Mouse (Mus musculus): Measurements from ENCODE around the gene Hdgfl3.
"Not testable (repeated sequence)": the region's sequence is repeated elsewhere in the genome, so short reads cannot be mapped to it uniquely, and the experiment has no call there.

The Hdgfl3 gene

DNA sequence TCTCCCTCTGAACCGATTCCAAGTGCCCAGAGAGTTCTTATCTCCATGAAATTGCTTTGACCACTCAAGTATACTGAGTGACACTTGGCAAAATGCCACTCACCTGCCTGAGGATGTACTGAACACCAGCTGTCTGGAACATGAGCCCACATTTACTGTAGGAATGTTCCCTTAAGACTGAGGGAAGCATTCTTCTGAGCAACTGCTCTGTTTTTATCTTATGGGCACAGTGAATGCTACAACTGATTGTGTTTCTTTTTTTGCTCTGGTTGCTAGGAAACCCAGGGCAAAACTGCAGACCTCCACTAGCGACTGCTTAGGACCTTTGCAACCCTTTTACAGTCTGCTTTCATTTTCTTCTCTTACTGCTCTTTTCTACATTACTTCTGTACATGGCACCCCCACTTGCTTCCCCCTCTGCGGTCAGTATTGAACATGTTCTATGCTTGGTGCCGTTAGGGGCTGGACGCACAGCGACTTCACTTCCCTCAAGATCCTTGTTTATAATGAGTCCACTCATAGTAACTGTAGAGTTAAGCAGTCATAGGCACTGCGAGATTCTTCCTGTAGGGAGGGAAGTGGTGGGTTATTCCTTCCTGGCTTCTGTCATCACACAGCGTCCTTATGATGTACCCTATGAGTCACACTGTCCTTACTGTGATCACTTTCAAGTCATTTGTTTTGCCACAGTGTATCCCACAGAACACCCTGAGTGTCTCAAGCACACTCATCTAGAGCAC is 79.5 kb downstream of the Hdgfl3 start:
- no peak for DNase-seq (ENCODE audit: low spot score)

DNA sequence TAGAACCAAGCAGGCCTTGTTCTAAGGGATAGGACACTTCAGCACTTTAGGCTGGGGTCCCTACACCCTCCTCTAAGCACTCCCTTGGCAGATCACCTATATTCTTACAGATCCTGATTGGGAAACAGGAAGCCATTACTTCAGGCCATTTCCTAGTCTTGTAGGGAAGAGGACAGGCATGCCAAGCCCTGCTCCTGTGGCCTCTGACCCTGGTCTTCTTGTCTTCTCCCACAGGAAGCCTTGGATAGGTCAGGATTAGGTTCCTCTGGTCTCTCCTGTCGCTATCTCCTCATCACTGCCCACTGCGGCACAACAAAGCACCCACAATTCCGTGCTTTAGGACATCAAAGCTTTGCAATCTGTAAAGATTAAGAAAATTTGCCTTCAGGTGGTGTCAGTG is 82.6 kb downstream of the Hdgfl3 start:
- no peak for DNase-seq (ENCODE audit: low spot score)

DNA sequence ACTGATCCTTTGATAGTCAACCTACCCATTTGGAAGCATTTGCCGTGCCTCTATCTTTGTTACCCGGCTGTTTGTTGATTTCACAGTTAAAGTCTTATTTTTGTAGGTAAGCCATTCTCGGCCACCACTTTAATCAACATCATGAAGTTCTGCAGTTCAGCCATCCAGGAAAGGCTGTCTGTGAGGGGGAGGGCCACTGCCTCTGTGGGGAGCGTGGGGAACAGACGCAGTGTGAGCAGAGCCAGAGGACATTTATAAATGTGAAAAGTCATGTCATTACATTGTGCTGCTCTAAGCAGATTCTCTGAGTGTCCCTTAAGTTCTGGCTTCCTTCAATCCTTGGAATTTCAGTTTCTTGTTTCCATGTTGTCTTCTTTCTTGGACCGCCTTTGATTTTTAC is 84.1 kb downstream of the Hdgfl3 start:
- no peak for DNase-seq (ENCODE audit: low spot score)

DNA sequence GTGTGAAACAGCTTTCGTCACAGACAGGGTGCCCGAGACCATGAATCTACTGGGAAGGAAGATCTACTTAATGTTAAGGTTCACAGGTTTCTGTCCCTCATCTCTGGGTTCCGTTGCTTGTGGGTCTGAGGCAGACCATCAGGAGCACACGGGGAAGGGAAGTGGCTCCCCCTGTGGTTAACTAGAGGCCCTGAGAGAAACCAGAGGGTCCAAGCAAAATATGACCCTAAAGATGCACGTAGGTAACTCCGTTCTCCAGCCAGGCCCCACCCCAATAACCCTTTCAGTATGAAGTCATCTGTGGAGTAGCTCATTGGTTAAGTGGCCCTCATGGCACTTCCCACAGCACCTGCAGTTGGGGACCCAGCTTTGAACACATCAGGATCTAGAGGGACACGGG is 84.6 kb downstream of the Hdgfl3 start:
- no peak for DNase-seq (ENCODE audit: low spot score)

DNA sequence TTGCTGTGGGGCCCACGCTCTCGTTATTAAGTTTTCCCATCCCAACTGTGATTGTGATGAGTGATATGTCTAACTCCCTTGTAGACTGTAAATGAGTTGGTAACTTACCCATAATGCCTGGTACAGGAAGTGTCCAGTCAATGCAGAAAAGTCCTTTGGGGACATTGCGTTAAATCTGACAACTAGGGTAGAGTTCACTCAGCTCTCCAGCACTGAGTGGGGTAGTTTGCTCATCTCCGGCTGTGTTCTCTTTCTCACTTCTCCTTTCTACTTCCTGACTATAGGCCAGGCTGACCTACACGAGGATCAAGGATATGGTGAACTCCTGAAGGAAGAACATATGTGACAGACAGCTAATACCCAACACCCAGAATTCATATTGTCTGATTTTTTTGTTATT is 85.1 kb downstream of the Hdgfl3 start:
- no peak for DNase-seq (ENCODE audit: low spot score)

DNA sequence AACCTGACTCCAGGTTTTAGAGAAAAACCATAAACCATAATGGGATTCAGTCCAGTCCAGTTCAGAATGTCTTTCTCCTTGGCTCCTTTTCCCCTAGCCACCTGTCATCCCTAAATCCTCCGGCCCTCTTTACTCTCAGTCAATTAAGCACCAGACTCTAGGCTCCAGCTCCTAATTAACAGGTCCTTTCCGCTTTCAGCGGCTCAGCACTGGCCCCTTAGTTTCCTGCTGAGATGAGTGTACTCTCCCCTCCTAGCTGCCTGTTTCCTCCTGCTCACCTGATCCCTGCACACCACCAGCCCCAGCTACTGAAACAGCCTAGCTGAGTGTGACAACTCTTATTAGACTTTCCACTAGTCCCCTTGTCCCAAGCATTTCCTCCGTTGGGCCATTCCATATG is 86.5 kb downstream of the Hdgfl3 start:
- no peak for DNase-seq (ENCODE audit: low spot score)

DNA sequence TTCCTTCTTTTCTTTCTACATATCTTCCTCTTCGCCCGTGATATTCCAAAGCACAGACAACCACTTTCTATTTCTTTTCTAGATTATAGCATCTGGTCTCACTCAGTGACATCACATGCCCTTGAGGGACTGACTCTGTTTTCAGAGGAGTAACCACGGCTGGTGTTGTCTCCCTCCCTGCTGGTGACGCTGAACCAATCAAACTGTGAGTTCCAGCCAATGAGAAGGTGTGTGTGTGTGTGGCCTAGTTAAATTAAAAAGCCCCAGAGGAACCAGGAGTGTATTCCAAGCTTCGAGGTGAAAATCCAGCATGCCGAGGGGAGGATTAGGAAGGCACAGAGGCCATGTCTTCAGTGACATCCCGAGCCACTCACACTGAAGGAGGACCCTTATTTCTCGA is 87.3 kb downstream of the Hdgfl3 start:
- no peak for DNase-seq (ENCODE audit: low spot score)

DNA sequence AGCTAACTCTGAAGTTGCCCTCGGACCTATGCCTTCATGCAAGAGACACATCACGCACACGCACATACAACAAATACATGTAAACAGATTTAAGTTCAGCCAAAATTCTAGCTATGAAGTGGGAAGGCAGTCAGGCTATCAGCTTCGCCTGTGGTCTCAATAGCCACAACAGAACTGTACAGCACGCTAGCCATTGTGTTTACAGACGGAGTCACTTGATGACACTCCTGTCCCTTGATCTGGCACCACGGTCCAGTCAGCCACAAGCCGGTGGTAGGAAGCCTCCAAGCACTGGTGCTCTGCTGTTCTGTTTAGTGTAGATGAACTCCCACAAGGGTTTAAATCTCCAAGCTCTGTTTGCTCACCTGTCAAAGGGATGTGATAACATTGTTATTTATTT is 88.3 kb downstream of the Hdgfl3 start:
- no peak for DNase-seq (ENCODE audit: low spot score)

DNA sequence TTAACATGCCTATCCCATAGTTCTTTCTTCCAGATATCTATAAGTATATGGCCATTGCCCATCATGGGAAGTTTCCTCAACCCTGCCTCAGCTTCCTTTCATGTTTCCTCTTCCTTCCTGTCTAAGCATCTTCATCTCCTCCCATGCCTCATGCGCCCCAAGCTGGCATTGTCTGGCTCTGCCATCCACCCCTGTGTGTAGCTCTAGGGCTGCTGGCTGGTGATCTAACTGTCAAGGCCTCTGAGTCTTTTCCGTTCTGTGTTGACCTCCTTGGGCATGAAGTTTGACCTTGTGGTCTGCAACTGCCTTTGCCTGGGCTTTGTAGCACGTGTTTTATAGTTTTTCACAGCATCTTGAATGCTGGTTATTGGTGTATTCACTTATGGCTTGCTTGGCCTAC is 89.0 kb downstream of the Hdgfl3 start:
- DNase-seq (ENCODE audit: low spot score): no peak

DNA sequence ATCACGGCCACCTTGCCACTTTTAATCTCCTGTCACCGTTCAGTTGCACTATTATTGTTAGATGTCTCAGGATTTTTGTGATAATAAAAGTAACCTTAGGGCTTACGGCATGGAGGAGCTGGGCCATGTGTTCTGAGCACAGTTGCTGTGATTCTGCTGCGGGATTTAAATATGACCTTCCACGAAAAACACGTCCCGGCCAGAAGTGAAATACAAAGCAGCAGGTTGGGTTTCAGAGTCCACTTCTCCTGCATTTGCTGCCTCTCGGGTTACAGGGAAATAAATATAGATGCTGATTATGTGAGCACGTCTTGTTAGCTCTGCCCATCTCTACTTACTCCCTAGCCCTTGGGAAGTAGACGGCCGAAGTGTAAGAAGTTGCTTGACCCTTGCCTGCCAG is 89.5 kb downstream of the Hdgfl3 start:
- no peak for DNase-seq (ENCODE audit: low spot score)

DNA sequence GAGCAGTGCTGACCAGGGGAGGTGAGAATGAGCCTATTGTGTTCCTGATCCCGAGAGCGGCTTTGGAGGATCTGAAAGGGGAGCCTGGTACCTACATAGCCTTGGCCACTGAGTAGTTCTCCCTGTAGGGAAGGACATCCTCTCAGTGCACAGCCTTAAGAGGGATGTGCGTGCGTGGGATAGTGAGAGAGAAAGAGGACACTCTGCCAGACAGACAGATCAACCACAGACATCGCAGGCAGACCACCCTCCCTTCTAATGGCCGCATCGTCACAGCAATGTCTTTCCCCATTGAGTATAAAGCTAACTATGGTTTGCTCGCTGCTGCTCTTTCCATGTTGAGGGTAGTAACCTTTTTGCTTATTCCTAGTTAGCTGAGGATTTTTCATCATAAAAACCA is 90.4 kb downstream of the Hdgfl3 start:
- no peak for DNase-seq (ENCODE audit: low spot score)

DNA sequence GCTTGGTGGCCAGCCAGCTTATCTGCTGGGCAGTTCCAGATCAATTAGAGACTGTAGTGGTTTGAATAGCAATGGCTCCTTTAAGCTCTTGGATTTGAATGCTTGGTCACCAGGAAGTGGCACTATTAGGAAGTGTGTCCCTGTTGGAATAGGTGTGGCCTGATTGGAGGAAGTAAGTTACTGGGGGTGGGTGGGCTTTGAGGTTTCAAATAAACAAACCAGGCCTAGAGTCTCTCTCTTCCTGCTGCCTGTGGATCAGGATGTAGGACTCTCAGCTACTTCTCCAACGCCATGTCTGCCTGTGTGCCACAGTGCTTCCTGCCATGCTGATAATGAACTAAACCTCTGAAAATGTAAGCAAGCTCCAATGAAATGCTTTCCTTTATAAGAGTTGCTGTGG is 91.3 kb downstream of the Hdgfl3 start:
- DNase-seq (ENCODE audit: low spot score): no peak

DNA sequence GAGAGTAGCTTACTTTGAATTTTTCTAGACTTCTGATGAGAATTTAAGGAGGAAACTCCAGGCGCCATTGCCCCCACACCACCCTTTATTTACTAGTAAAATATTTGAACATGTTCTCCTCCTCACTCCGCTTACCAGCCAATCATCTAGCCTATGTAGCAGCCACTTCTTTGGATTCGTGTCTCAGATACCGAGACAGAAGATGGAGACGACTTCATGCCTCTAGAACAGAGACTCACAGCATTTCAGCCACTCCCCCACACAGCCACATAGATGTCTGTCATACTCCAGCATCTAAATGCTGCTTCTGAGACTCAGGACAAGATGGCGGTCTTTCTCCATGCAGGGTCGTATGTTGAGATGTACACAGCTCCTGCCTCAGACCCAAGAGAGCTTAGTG is 92.1 kb downstream of the Hdgfl3 start:
- DNase-seq (ENCODE audit: low spot score): no peak

DNA sequence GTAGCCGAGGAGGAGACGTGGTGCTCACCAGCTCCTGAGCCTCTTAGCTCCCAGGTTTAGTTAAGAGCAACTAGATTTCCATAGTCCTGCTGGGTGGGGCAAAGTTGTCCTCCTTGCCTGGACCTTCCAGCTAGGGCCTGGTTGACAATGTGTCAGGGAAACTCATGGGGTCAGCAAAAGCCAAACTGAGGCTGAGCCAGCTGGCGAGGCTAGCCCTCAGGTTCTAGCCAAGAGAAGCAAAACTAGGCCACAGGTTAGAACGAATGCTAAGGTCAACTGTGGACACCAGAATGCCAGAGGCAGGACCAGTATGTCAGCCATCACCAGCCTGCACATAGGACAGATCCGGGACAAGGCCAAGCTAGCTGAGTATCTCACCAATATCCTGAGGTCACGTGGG is 92.8 kb downstream of the Hdgfl3 start:
- no peak for DNase-seq (ENCODE audit: low spot score)

DNA sequence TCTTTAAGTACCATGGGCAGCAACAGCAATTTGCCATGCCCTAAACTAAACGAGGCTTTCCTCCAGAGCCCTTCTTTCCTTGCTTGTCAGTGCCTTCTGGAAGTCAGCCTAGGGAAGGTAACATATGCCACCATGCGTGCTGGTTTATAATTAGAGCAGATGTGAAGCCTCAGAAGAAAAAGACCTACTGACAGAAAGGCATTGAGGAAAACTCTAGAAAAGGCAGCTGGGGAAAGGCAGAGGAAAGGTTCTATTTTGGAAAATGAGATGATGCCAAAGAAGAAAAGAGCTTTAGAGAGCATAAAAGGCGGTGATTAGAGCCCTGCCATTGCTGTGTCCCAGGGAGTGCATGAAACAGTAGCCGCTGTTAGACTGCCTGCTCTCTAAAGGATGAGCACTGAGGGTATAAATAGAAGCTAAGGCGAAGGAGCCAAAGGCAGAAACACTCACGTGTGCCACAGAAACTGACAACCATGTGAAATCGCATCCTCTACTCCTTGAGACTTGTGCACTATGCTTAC is 93.6 kb downstream of the Hdgfl3 start:
- DNase-seq (ENCODE audit: low spot score): no peak

DNA sequence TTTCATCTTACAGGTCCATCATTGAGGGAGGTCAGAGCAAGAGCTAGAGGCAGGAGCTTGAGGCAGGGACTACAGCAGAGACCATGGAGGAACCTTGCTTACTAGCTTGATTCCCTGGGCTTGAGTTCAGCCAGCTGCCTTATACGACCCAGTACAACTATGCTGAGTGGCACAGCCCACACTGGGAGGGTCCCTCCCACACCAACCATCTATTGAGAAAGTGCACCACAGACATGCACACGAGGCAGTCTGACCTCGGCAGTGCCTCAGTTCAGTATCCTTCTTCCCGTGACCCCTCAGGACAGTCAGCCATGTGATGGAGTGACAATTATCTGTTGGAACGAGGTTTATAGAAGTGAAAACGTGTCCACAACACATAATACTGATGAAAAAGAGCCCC is 94.5 kb downstream of the Hdgfl3 start:
- no peak for DNase-seq (ENCODE audit: low spot score)

DNA sequence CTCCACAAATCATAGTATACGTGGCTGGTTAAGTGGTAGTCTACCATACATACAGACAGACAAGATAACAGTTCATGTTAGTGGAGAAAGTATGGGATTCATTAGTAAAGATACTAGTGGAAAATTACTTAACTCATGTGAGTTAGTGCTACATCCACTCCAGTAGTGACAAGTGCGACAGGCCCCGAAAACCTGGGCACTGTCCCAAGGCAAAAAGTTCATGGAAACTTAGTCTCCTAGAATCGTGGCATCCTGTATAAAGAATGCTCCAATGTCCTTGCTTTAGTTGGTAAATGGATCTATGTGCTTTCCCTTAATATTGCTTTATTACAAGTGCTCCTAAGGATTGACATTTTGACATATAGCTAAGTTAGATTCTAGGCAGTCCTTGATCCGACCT is 96.5 kb downstream of the Hdgfl3 start:
- not testable (repeated sequence) for DNase-seq (ENCODE audit: low spot score)

DNA sequence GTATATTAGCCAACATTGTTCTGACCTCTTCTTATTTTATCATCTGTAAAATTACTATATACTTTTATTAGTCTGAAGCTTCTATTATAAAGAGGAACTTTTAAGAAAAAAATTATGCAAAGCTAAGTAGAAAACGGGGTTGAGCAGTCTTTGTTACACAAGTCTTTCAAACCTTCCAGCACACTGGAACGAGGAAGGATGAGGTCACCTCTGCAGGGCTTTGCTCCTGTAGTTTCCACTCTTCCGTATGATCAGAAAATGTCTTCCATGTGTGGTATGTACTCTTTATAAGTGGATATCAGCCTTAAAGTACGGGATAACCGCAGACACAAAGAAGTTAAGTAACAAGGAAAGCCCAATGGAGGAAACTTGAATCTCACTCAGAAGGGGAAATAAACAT is 98.8 kb downstream of the Hdgfl3 start:
- DNase-seq (ENCODE audit: low spot score): no peak

DNA sequence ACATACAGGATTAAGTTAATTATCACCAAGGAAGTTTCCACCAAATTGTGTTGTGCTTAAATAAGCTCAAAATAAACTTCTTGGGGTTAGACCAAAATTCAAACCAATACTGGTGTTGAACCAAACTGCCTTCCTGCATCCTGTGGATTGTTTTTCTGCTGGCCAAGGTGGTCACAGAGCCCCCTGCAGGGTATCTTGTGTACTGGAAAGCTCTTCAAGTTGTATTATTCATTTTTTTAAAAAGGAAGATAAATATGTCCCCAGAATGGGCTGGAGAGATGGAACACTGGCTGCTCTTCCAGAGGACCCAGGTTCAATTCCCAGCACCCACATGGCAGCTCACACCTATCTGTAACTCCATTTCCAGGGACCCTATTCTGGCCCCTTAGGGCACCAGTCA is 99.4 kb downstream of the Hdgfl3 start:
- DNase-seq (ENCODE audit: low spot score): no peak

All from ovary, adult 18-20 months (tissue).